Comparison of ENCODE assay signal across 8 mouse cellular contexts in genomic region chr19:55103081-55103830, GRCm38 (mm10). TPM values are rescaled to one million over a fixed set of nuclear protein-coding genes. Genes with fewer than 3 reads are reported as not detected.
DNase-seq lines count a peak whose midpoint lies in the region; ATAC-seq and TF ChIP-seq lines count a peak whose summit lies in the region.

No protein-coding gene starts in this region.

- peak overlapping the region; percentile 68 for H3K27ac ChIP-seq in liver, adult 2 months (replicated peaks; ENCODE audit: insufficient read depth, low read depth, low read length)
- no peak overlapping the region for H3K27ac ChIP-seq in liver, embryonic 11.5 days (ENCODE audit: low read depth, low read length)
- H3K27ac ChIP-seq in heart, embryonic 13.5 days (replicated peaks), result no peak overlapping the region; the same call in 1 of the 2 replicates

- no peak for TF ChIP-seq POLR2A in liver, adult 2 months (IDR thresholded peaks at IDR 0.05; ENCODE audit: extremely low read depth, insufficient read depth, low read length)
- peak; percentile 63 for TF ChIP-seq POLR2A in myocyte (IDR thresholded peaks at IDR 0.05; ENCODE audit: insufficient read length, low read depth)

- H3K79me2 ChIP-seq in liver, adult 2 months (ENCODE audit: control insufficient read depth, insufficient read depth, low read length), result peaks cover 37% of the 10 kb centered on the region
- peaks cover 4% of the 10 kb centered on the region for H3K79me2 ChIP-seq in myocyte (ENCODE audit: control insufficient read depth, insufficient read depth)

- no peaks in the 10 kb centered on the region for H3K9me3 ChIP-seq in liver, embryonic 11.5 days (ENCODE audit: control insufficient read depth, low read length)
- H3K9me3 ChIP-seq in heart, embryonic 13.5 days, result no peaks in the 10 kb centered on the region

- no peak overlapping the region for H3ac ChIP-seq in myocyte (ENCODE audit: control insufficient read depth, insufficient read length)

- peaks cover 14% of the 10 kb centered on the region for H3K36me3 ChIP-seq in liver, adult 2 months (ENCODE audit: control insufficient read depth, insufficient read depth, low read length)
- no peaks in the 10 kb centered on the region for H3K36me3 ChIP-seq in liver, embryonic 11.5 days (ENCODE audit: control insufficient read depth, insufficient read depth, low read length)
- H3K36me3 ChIP-seq in heart, embryonic 13.5 days, result no peaks in the 10 kb centered on the region
- H3K36me3 ChIP-seq in myocyte (ENCODE audit: control insufficient read depth, insufficient read depth), result no peaks in the 10 kb centered on the region

- peak; percentile 97 for DNase-seq in liver, adult 2 months (ENCODE audit: extremely low read depth, low read depth, low spot score)
- no peak for DNase-seq in liver, embryonic 11.5 days (ENCODE audit: low spot score)
- DNase-seq in cerebellum, adult 9-11 months, result peak; percentile 52
- peak; percentile 21 to 32 for DNase-seq in left cerebral cortex, adult 18-20 months (ENCODE audit: low spot score in 2 of 2)
- no peak for DNase-seq in spleen, adult 18-20 months

- H3K4me1 ChIP-seq in liver, adult 2 months (ENCODE audit: control insufficient read depth, insufficient read depth, low read length), result peaks cover 57% of the 10 kb centered on the region
- peaks cover 17% of the 10 kb centered on the region for H3K4me1 ChIP-seq in liver, embryonic 11.5 days (replicated peaks; ENCODE audit: control insufficient read depth, insufficient read depth, low read length)
- peaks cover 26% of the 10 kb centered on the region for H3K4me1 ChIP-seq in heart, embryonic 13.5 days

- TF ChIP-seq CTCF in liver, adult 2 months (IDR thresholded peaks at IDR 0.05; ENCODE audit: low read depth, low read length), result no peak

- no peak overlapping the region for H3K4me2 ChIP-seq in liver, embryonic 11.5 days
- H3K4me2 ChIP-seq in heart, embryonic 13.5 days, result peak overlapping the region; percentile 43
- H3K4me2 ChIP-seq in myocyte (ENCODE audit: low read depth), result peak overlapping the region; percentile 86

- 0 out of 2 replicates have a peak overlapping the region, but pooled peaks have one; percentile 7 for H3K9ac ChIP-seq in liver, adult 2 months (ENCODE audit: low read depth, low read length)
- no peak overlapping the region for H3K9ac ChIP-seq in liver, embryonic 11.5 days (ENCODE audit: low read depth, low read length)
- H3K9ac ChIP-seq in heart, embryonic 13.5 days, result peak overlapping the region; percentile 42; the same call in 1 of the 2 replicates

- ATAC-seq in liver, embryonic 11.5 days (replicated peaks; ENCODE audit: low FRiP score), result no peak
- no peak for ATAC-seq in heart, embryonic 13.5 days (ENCODE audit: extremely low read depth, insufficient number of reproducible peaks, low FRiP score, low TSS enrichment)
- no peak for ATAC-seq in activated CD4-positive, CD25-positive, alpha-beta regulatory T cell, adult 4 months

- 15% methylated on average over 11 of the region's 11 CpGs for WGBS in liver, adult 2 months
- 64% methylated on average over 11 of the region's 11 CpGs for WGBS in liver, embryonic 11.5 days
- 47% methylated on average over 11 of the region's 11 CpGs for WGBS in heart, embryonic 13.5 days

- H3K4me3 ChIP-seq in liver, adult 2 months (ENCODE audit: insufficient read depth, low read depth, low read length), result no peak overlapping the region
- H3K4me3 ChIP-seq in liver, embryonic 11.5 days (ENCODE audit: low read depth, low read length), result no peak overlapping the region
- H3K4me3 ChIP-seq in heart, embryonic 13.5 days, result 0 out of 2 replicates have a peak overlapping the region, but pooled peaks have one; percentile 16
- H3K4me3 ChIP-seq in myocyte, result peak overlapping the region; percentile 18

- H3K27me3 ChIP-seq in liver, adult 2 months (ENCODE audit: control insufficient read depth, insufficient read depth, low read length), result no peaks in the 10 kb centered on the region
- no peaks in the 10 kb centered on the region for H3K27me3 ChIP-seq in liver, embryonic 11.5 days (replicated peaks; ENCODE audit: control insufficient read depth, insufficient read depth, low read length)
- no peaks in the 10 kb centered on the region for H3K27me3 ChIP-seq in heart, embryonic 13.5 days (replicated peaks)
- no peaks in the 10 kb centered on the region for H3K27me3 ChIP-seq in myocyte (ENCODE audit: control insufficient read depth, insufficient read depth, insufficient read length)

TF ChIP-seq in myocyte, 11 proteins besides CTCF, POLR2A, EP300 and RAD21:
- TF ChIP-seq MYOD1 (IDR thresholded peaks at IDR 0.05; ENCODE audit: control insufficient read depth in 1 of 3, insufficient read length in 2 of 3, low read depth in 2 of 3) (peak; percentile 48 to 83 (median 78)), SRF (IDR thresholded peaks at IDR 0.05; ENCODE audit: control insufficient read depth, insufficient read length, low read depth) (peak; percentile 46), E2F4 (IDR thresholded peaks at IDR 0.05; ENCODE audit: insufficient read depth) (no peak), REST (IDR thresholded peaks at IDR 0.05; ENCODE audit: insufficient read depth, insufficient read length) (no peak), MYOG (IDR thresholded peaks at IDR 0.05; ENCODE audit: control insufficient read depth in 1 of 3, insufficient read depth in 1 of 3, insufficient read length in 2 of 3, low read depth in 2 of 3) (peak; percentile 31 to 89 (median 88)), TCF3 (IDR thresholded peaks at IDR 0.05; ENCODE audit: insufficient read length, low read depth) (peak; percentile 16), CEBPB (IDR thresholded peaks at IDR 0.05; ENCODE audit: insufficient read depth, poor library complexity, severe bottlenecking) (peak; percentile 60; the same call in 1 of the 2 replicates), POLR2AphosphoS2 (IDR thresholded peaks at IDR 0.05; ENCODE audit: insufficient read length, low read depth) (peak; percentile 63), TCF12 (IDR thresholded peaks at IDR 0.05; ENCODE audit: insufficient read depth, poor library complexity, severe bottlenecking) (no peak), USF1 (IDR thresholded peaks at IDR 0.05; ENCODE audit: low read depth) (peak; percentile 97), MAX (IDR thresholded peaks at IDR 0.05; ENCODE audit: low read depth) (no peak)

RNA-seq across cellular contexts. Expression of gene Gpam, which starts 23.8 kb away (rescaled TPM):
- 261 and 274 TPM in 2 replicates for total RNA-seq in liver, adult 2 months (2014; rRNA removed)
- polyA plus RNA-seq in liver, adult 2 months (2012; rRNA removed), result 90.2 and 102 TPM in 2 replicates
- 36.3 and 42.2 TPM in 2 replicates for polyA plus RNA-seq in liver, embryonic 11.5 days (2014; fragmentation: Nextera tagmentation; extraction: Ambion mirVana)
- 8.6 and 8.9 TPM in 2 replicates for polyA plus RNA-seq in heart, embryonic 13.5 days (2015; fragmentation: Nextera tagmentation; extraction: Ambion mirVana)
- 10 to 100 TPM; 39.3 to 41.4 TPM for total RNA-seq in left cerebral cortex, adult 18-20 months (2021)
- polyA plus RNA-seq in myocyte (2012; fragmentation: generic; extraction: Trizol), result 18.1 TPM
- 1 to 10 TPM; 1.6 to 1.9 TPM for polyA plus RNA-seq in activated CD4-positive, CD25-positive, alpha-beta regulatory T cell, adult 4 months (2017; shearing (Covaris generic))

Comparison
In these comparisons a context has a peak if more than half of its experiments do, and no peak if none do; other contexts are left out.
1. DNase-seq: peak in liver, adult 2 months (single experiment), cerebellum, adult 9-11 months (single experiment) and left cerebral cortex, adult 18-20 months (2 of 2); none in liver, embryonic 11.5 days (single experiment) and spleen, adult 18-20 months (0 of 2).
2. H3K4me3 ChIP-seq: peak in heart, embryonic 13.5 days (single experiment) and myocyte (single experiment); none in liver, adult 2 months (single experiment) and liver, embryonic 11.5 days (single experiment).